Mouse (Mus musculus): ENCODE data around the gene Polr2f. TPM values are rescaled to one million over a fixed set of nuclear protein-coding genes. Genes with fewer than 3 reads are reported as not detected.

The Polr2f gene
- polyA plus RNA-seq, 1 experiment from 2014 or later = 328 TPM

- no peak overlapping the region for H3K27ac ChIP-seq
- 56% methylated on average over 8 of the region's 8 CpGs for WGBS
- no peaks in the 10 kb centered on the region for H3K9me3 ChIP-seq
- H3K4me3 ChIP-seq (replicated peaks) = no peak overlapping the region
- peaks cover 55% of the 10 kb centered on the region for H3K27me3 ChIP-seq (replicated peaks)
- H3K9ac ChIP-seq = no peak overlapping the region
- no peaks in the 10 kb centered on the region for H3K36me3 ChIP-seq
- ATAC-seq = peak; percentile 27; the same call in 1 of the 2 replicates
- no peak overlapping the region for H3K4me2 ChIP-seq (replicated peaks)
- 0 out of 2 replicates have a peak, but pooled peaks cover 8% of the 10 kb centered on the region for H3K4me1 ChIP-seq (replicated peaks)
Measured at GRCm38 (mm10) chr15:79166712-79167111, 25.9 kb downstream of the Polr2f start.

GRCm38 (mm10) chr15:79176905-79177304, 36.1 kb downstream of the Polr2f start:
- 63% methylated on average over 6 of the region's 6 CpGs for WGBS
- Histone ChIP-seq H3K4me2 (replicated peaks) (no peak overlapping the region), H3K4me1 (replicated peaks) (no peaks in the 10 kb centered on the region), H3K9me3 (no peaks in the 10 kb centered on the region), H3K27ac (no peak overlapping the region), H3K4me3 (replicated peaks) (no peak overlapping the region), H3K36me3 (no peaks in the 10 kb centered on the region), H3K9ac (no peak overlapping the region), H3K27me3 (replicated peaks) (no peaks in the 10 kb centered on the region)
- ATAC-seq = no peak

- no peaks in the 10 kb centered on the region for H3K9me3 ChIP-seq
- no peak overlapping the region for H3K4me3 ChIP-seq (replicated peaks)
- no peak overlapping the region for H3K4me2 ChIP-seq (replicated peaks)
- no peaks in the 10 kb centered on the region for H3K36me3 ChIP-seq
- no peaks in the 10 kb centered on the region for H3K27me3 ChIP-seq (replicated peaks)
- no peak overlapping the region for H3K9ac ChIP-seq
- ATAC-seq = no peak
- WGBS = 49% methylated on average over 10 of the region's 10 CpGs
- H3K4me1 ChIP-seq (replicated peaks) = no peaks in the 10 kb centered on the region
- H3K27ac ChIP-seq = no peak overlapping the region
Measured at GRCm38 (mm10) chr15:79185213-79185612, 44.4 kb downstream of the Polr2f start.

GRCm38 (mm10) chr15:79187819-79188218, 47.0 kb downstream of the Polr2f start:
- 0 out of 2 replicates have a peak, but pooled peaks cover 3% of the 10 kb centered on the region for H3K4me1 ChIP-seq (replicated peaks)
- no peak overlapping the region for H3K4me3 ChIP-seq (replicated peaks)
- no peak overlapping the region for H3K9ac ChIP-seq
- no peak overlapping the region for H3K4me2 ChIP-seq (replicated peaks)
- WGBS = 86% methylated on average over 8 of the region's 8 CpGs
- no peaks in the 10 kb centered on the region for H3K27me3 ChIP-seq (replicated peaks)
- no peaks in the 10 kb centered on the region for H3K9me3 ChIP-seq
- no peak overlapping the region for H3K27ac ChIP-seq
- no peak for ATAC-seq
- H3K36me3 ChIP-seq = no peaks in the 10 kb centered on the region

- Histone ChIP-seq H3K9ac (no peak overlapping the region), H3K36me3 (no peaks in the 10 kb centered on the region), H3K4me2 (replicated peaks) (no peak overlapping the region), H3K27ac (no peak overlapping the region), H3K4me3 (replicated peaks) (no peak overlapping the region), H3K27me3 (replicated peaks) (no peaks in the 10 kb centered on the region), H3K4me1 (replicated peaks) (0 out of 2 replicates have a peak, but pooled peaks cover 11% of the 10 kb centered on the region), H3K9me3 (no peaks in the 10 kb centered on the region)
- 97% methylated on average over 2 of the region's 2 CpGs for WGBS
- no peak for ATAC-seq
Measured at GRCm38 (mm10) chr15:79191426-79191825, 50.6 kb downstream of the Polr2f start.

- Histone ChIP-seq H3K27ac (no peak overlapping the region), H3K9me3 (no peaks in the 10 kb centered on the region)
Measured at GRCm38 (mm10) chr15:79192450-79192849, 51.6 kb downstream of the Polr2f start.

GRCm38 (mm10) chr15:79192885-79193845, 52.4 kb downstream of the Polr2f start:
- Histone ChIP-seq H3K4me1 (replicated peaks) (0 out of 2 replicates have a peak, but pooled peaks cover 11% of the 10 kb centered on the region), H3K27me3 (replicated peaks) (no peaks in the 10 kb centered on the region), H3K27ac (0 out of 2 replicates have a peak overlapping the region, but pooled peaks have one; percentile 27), H3K4me3 (replicated peaks) (no peak overlapping the region), H3K9ac (no peak overlapping the region), H3K36me3 (no peaks in the 10 kb centered on the region), H3K4me2 (replicated peaks) (peak overlapping the region; percentile 28), H3K9me3 (no peaks in the 10 kb centered on the region)
- peak; percentile 61 for ATAC-seq
- WGBS = 42% methylated on average over 27 of the region's 27 CpGs

More at GRCm38 (mm10) chr15:79192450-79192849, 51.6 kb downstream of the Polr2f start:
- H3K9ac ChIP-seq = no peak overlapping the region
- 89% methylated on average over 6 of the region's 6 CpGs for WGBS
- H3K27me3 ChIP-seq (replicated peaks) = no peaks in the 10 kb centered on the region
- no peak overlapping the region for H3K4me3 ChIP-seq (replicated peaks)
- H3K36me3 ChIP-seq = no peaks in the 10 kb centered on the region
- 0 out of 2 replicates have a peak, but pooled peaks cover 11% of the 10 kb centered on the region for H3K4me1 ChIP-seq (replicated peaks)
- no peak overlapping the region for H3K4me2 ChIP-seq (replicated peaks)
- ATAC-seq = no peak

GRCm38 (mm10) chr15:79194048-79194447, 53.2 kb downstream of the Polr2f start:
- Histone ChIP-seq H3K9me3 (no peaks in the 10 kb centered on the region), H3K4me2 (replicated peaks) (no peak overlapping the region), H3K27me3 (replicated peaks) (no peaks in the 10 kb centered on the region), H3K27ac (peak overlapping the region; percentile 15; the same call in 1 of the 2 replicates), H3K9ac (no peak overlapping the region), H3K4me1 (replicated peaks) (0 out of 2 replicates have a peak, but pooled peaks cover 11% of the 10 kb centered on the region), H3K36me3 (no peaks in the 10 kb centered on the region), H3K4me3 (replicated peaks) (no peak overlapping the region)
- ATAC-seq = no peak
- 74% methylated on average over 9 of the region's 9 CpGs for WGBS

- WGBS = 72% methylated on average over 2 of the region's 2 CpGs
Measured at GRCm38 (mm10) chr15:79194946-79195345, 54.1 kb downstream of the Polr2f start.

GRCm38 (mm10) chr15:79195492-79195891, 54.7 kb downstream of the Polr2f start:
- H3K4me3 ChIP-seq (replicated peaks) = no peak overlapping the region
- no peak for ATAC-seq
- no peaks in the 10 kb centered on the region for H3K36me3 ChIP-seq
- H3K4me2 ChIP-seq (replicated peaks) = no peak overlapping the region
- H3K4me1 ChIP-seq (replicated peaks) = 0 out of 2 replicates have a peak, but pooled peaks cover 11% of the 10 kb centered on the region
- 79% methylated on average over 8 of the region's 8 CpGs for WGBS
- no peak overlapping the region for H3K27ac ChIP-seq
- no peaks in the 10 kb centered on the region for H3K9me3 ChIP-seq
- H3K9ac ChIP-seq = no peak overlapping the region
- no peaks in the 10 kb centered on the region for H3K27me3 ChIP-seq (replicated peaks)

More at GRCm38 (mm10) chr15:79194946-79195345, 54.1 kb downstream of the Polr2f start:
- H3K9me3 ChIP-seq = no peaks in the 10 kb centered on the region
- 0 out of 2 replicates have a peak, but pooled peaks cover 11% of the 10 kb centered on the region for H3K4me1 ChIP-seq (replicated peaks)
- H3K4me3 ChIP-seq (replicated peaks) = no peak overlapping the region
- no peak for ATAC-seq
- no peak overlapping the region for H3K9ac ChIP-seq
- no peak overlapping the region for H3K4me2 ChIP-seq (replicated peaks)
- no peak overlapping the region for H3K27ac ChIP-seq
- H3K27me3 ChIP-seq (replicated peaks) = no peaks in the 10 kb centered on the region
- no peaks in the 10 kb centered on the region for H3K36me3 ChIP-seq

- no peak overlapping the region for H3K27ac ChIP-seq
- H3K4me3 ChIP-seq (replicated peaks) = no peak overlapping the region
- no peaks in the 10 kb centered on the region for H3K9me3 ChIP-seq
- H3K9ac ChIP-seq = no peak overlapping the region
- H3K4me2 ChIP-seq (replicated peaks) = no peak overlapping the region
- no peaks in the 10 kb centered on the region for H3K36me3 ChIP-seq
- H3K4me1 ChIP-seq (replicated peaks) = 0 out of 2 replicates have a peak, but pooled peaks cover 7% of the 10 kb centered on the region
- 90% methylated on average over 12 of the region's 12 CpGs for WGBS
- no peaks in the 10 kb centered on the region for H3K27me3 ChIP-seq (replicated peaks)
- ATAC-seq = no peak
Measured at GRCm38 (mm10) chr15:79199390-79199976, 58.7 kb downstream of the Polr2f start.
